Mouse (Mus musculus) hindbrain, embryonic 16.5 days (tissue): ENCODE measurements around the gene Steap1. TPM values are rescaled to one million over a fixed set of nuclear protein-coding genes. Genes with fewer than 3 reads are reported as not detected.

Experiments
- ATAC-seq: fragments of 200-750 bp; cut with Nextera tagmentation; 2 replicates; pipeline ENCODE4 v1.8.0; 2017; ENCODE audit warnings: moderate TSS enrichment, moderate library complexity
- H3K27ac ChIP-seq: fragments of 300-500 bp; sonication (generic); 2 replicates; pipeline ENCODE4 v1.5.1; 2014; ENCODE audit warnings: low read depth, mild to moderate bottlenecking, control low read depth, low read length, moderate library complexity
- H3K27me3 ChIP-seq: fragments of 300-500 bp; sonication (generic); replicated peaks from 2 replicates; pipeline ENCODE4 v1.6.1; 2014; ENCODE audit warnings: low read length; ENCODE audit not compliant: control insufficient read depth, insufficient read depth
- H3K36me3 ChIP-seq: fragments of 300-500 bp; sonication (generic); 2 replicates; pipeline ENCODE4 v1.6.1; 2014; ENCODE audit warnings: mild to moderate bottlenecking, low read length, moderate library complexity, mixed read lengths; ENCODE audit not compliant: control insufficient read depth, insufficient read depth
- H3K4me1 ChIP-seq: fragments of 300-500 bp; sonication (generic); 2 replicates; pipeline ENCODE4 v1.6.1; 2014; ENCODE audit warnings: low read depth, low read length; ENCODE audit not compliant: control insufficient read depth, insufficient read depth
- H3K4me2 ChIP-seq: fragments of 300-500 bp; sonication (generic); 2 replicates; pipeline ENCODE4 v1.6.1; 2014; ENCODE audit warnings: mild to moderate bottlenecking, low read length, control low read depth, moderate library complexity
- H3K4me3 ChIP-seq: fragments of 300-500 bp; sonication (generic); 2 replicates; pipeline ENCODE4 v1.5.1; 2014; ENCODE audit warnings: mild to moderate bottlenecking, low read length, control low read depth, moderate library complexity
- H3K9ac ChIP-seq: fragments of 300-500 bp; sonication (generic); 2 replicates; pipeline ENCODE4 v1.6.1; 2014; ENCODE audit warnings: low read depth, mild to moderate bottlenecking, control low read depth, low read length, moderate library complexity
- H3K9me3 ChIP-seq: fragments of 300-500 bp; sonication (generic); 2 replicates; pipeline ENCODE4 v1.6.1; 2014; ENCODE audit warnings: mild to moderate bottlenecking, low read length, moderate library complexity; ENCODE audit not compliant: control insufficient read depth
- WGBS: fragments of 180-500 bp; shearing (Covaris S2); extraction: QIAGEN DNeasy Blood & Tissue Kit; methylation state at CpG from one replicate; pipeline ENCODE4 v1.1.7; 2014; 5-methylcytosine and 5-hydroxymethylcytosine counted together
- polyA plus RNA-seq: library from polyadenylated mRNA; unstranded; fragments of >200 nt; fragmentation: Nextera tagmentation; extraction: Ambion mirVana; gene quantifications from 2 replicates; pipeline ENCODE4 v1.2.1, GENCODE M21; 2015

The Steap1 gene
- polyA plus RNA-seq, 1 experiment from 2014 or later = 2.8 TPM

- H3K36me3 ChIP-seq = no peaks in the 10 kb centered on the region
- H3K4me1 ChIP-seq = 0 out of 2 replicates have a peak, but pooled peaks cover 4% of the 10 kb centered on the region
- no peaks in the 10 kb centered on the region for H3K27me3 ChIP-seq
- H3K9me3 ChIP-seq = no peaks in the 10 kb centered on the region
- no peak overlapping the region; the same call in 1 of the 2 replicates for H3K4me2 ChIP-seq
- no peak overlapping the region for H3K27ac ChIP-seq
- 67% methylated on average over 4 of the region's 4 CpGs for WGBS
- H3K9ac ChIP-seq = no peak overlapping the region
- ATAC-seq = no peak
- no peak overlapping the region for H3K4me3 ChIP-seq
Observed at GRCm38 (mm10) chr5:5692167-5692738, 56.9 kb downstream of the Steap1 start.

GRCm38 (mm10) chr5:5688945-5689540 is 60.1 kb downstream of the Steap1 start:
- Histone ChIP-seq H3K36me3 (no peaks in the 10 kb centered on the region), H3K27me3 (no peaks in the 10 kb centered on the region), H3K27ac (no peak overlapping the region), H3K4me1 (0 out of 2 replicates have a peak, but pooled peaks cover 4% of the 10 kb centered on the region), H3K4me2 (no peak overlapping the region), H3K4me3 (no peak overlapping the region), H3K9me3 (no peaks in the 10 kb centered on the region), H3K9ac (no peak overlapping the region)
- ATAC-seq = no peak
- WGBS = 81% methylated on average over 8 of the region's 8 CpGs

DNA sequence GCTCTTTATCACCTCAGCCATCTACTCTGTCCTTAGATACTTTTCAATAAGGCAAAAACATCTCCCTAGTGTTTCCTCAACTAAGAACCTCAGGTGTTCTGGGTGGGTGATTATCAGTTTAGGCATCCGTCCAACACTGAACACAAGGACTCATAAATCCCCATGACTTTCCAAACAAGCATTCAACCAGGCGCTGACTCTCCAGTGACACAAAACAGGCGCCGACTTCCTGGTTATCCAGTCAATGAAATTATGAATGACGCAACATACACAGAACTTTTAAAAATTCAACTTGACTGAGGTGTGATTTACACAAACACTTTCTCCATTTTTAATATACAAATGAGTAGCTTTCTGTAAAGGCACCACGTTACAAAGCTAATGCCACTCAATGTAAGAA is 60.9 kb downstream of the Steap1 start:
- Histone ChIP-seq H3K27ac (no peak overlapping the region), H3K9me3 (no peaks in the 10 kb centered on the region), H3K36me3 (no peaks in the 10 kb centered on the region), H3K9ac (no peak overlapping the region), H3K27me3 (no peaks in the 10 kb centered on the region), H3K4me2 (no peak overlapping the region), H3K4me3 (no peak overlapping the region), H3K4me1 (0 out of 2 replicates have a peak, but pooled peaks cover 4% of the 10 kb centered on the region)
- WGBS = 82% methylated on average over 6 of the region's 6 CpGs
- ATAC-seq = no peak

GRCm38 (mm10) chr5:5686973-5687372 is 62.2 kb downstream of the Steap1 start:
- Histone ChIP-seq H3K4me1 (no peaks in the 10 kb centered on the region), H3K9me3 (no peaks in the 10 kb centered on the region), H3K27ac (no peak overlapping the region), H3K4me2 (no peak overlapping the region), H3K9ac (no peak overlapping the region), H3K4me3 (no peak overlapping the region), H3K27me3 (no peaks in the 10 kb centered on the region), H3K36me3 (no peaks in the 10 kb centered on the region)
- WGBS = 32% methylated on average over 1 of the region's 1 CpGs
- ATAC-seq = no peak

Other genes starting within 250 kb of the Steap1 start
- 16.4 and 19.6 TPM in 2 replicates for gene Cldn12, start 234.4 kb downstream of the Steap1 start, polyA plus RNA-seq
- 16.1 and 16.5 TPM in 2 replicates for gene Gtpbp10, start 189.8 kb downstream of the Steap1 start, polyA plus RNA-seq
- 15.4 and 17.6 TPM in 2 replicates for gene Gm8773, start 175.5 kb downstream of the Steap1 start, polyA plus RNA-seq
- 8.3 and 10.8 TPM in 2 replicates for gene Cfap69, start 85.1 kb downstream of the Steap1 start, polyA plus RNA-seq
- gene Steap2, start 54.7 kb downstream of the Steap1 start, polyA plus RNA-seq = 6.2 and 6.5 TPM in 2 replicates